Mouse (Mus musculus): ENCODE data around the gene Kcnq1.

Gene Kcnq1

DNA sequence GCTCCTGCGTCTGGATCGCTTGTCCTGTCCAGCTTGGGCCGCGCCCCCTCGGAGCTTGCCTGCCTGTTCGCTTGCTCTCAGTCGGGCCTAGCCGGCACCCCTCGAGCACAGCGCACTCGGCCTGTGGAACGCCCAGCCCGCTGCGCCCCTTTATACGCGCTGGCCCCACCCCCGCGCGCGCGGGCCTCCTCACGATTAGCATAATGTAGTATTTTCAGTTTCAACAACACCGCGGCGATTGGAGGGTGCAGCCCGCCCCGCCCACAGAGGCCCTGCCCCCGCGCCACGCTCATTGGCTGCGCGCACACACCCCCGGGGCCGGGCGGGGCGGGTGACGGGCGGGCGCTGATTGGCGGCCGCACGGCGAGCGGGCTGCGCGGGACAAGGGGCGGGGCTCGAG is 354.7 kb downstream of the Kcnq1 start, which contains the start of gene Cdkn1c:
Gene Cdkn1c (minus strand): TSS at position 177 of the 400 bp plus-strand sequence.
- peak; percentile 82 for DNase-seq (ENCODE audit: low read depth, low spot score)

DNA sequence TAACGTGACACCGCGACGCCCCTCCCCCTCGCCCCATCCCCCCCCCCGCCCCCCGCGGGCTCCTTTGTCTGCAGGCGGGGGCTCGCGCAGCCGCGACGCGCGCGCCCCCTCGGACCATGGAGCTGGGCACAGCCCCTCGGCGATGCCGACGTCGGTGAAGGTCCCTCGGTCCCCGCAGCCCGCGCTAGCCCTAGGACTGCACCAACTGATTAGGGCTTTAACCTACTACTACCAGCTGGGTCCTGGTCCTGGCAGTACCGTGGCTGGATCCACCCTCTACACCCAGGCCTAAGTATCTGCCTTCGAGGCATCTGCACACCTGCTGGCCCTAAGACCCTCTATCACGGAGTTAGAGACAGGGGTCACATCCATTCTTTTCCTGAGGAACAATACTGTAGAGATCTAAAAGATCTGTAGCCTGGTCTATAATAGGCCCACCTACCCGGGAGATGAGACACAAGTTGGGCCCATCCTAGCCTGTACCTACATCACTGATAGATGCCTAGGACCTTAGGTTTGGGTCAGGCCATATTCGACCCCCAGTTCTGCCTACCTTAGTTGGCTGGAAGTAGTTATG is 355.2 kb downstream of the Kcnq1 start:
- DNase-seq (ENCODE audit: low read depth, low spot score): no peak

DNA sequence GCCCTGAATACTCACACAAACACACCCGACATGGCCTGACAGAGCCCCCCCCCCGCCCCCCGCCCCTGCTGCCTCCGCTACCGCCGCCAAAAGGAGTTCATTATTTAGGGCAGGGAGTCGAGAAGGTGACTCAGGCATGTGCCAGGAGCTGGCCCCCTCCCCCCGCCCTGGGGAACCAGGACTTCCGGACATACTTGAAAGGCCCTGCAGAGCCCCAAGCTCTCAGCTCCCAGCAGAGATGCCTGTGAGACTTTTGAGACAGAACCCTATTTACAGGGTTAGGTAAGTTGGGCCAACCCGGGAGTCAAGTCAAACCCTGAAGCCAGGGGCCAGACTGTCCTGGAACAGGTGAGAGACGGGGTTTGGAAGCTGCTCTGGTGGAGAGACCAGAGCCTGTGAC is 355.8 kb downstream of the Kcnq1 start:
- no peak for DNase-seq (ENCODE audit: low read depth, low spot score)

DNA sequence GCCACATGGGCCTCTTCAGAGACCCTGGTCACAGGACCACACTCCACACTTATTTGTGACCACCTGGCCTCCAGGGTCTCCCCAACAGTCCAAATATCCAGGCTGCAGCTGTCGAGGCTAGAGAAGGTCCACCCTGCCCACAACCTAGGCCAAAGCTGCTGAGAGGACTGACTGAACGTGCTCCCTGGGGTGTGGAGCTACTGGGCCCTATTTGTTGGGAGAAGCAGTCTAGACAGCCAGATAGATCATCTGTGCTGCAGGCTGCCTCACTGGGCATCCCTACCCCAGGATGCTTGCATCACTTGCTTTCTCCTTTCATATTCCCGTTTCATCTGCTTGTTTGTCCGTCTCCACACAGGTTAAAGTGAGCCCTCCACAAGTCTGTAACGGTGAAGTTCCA is 356.4 kb downstream of the Kcnq1 start:
- no peak for DNase-seq (ENCODE audit: low read depth, low spot score)

DNA sequence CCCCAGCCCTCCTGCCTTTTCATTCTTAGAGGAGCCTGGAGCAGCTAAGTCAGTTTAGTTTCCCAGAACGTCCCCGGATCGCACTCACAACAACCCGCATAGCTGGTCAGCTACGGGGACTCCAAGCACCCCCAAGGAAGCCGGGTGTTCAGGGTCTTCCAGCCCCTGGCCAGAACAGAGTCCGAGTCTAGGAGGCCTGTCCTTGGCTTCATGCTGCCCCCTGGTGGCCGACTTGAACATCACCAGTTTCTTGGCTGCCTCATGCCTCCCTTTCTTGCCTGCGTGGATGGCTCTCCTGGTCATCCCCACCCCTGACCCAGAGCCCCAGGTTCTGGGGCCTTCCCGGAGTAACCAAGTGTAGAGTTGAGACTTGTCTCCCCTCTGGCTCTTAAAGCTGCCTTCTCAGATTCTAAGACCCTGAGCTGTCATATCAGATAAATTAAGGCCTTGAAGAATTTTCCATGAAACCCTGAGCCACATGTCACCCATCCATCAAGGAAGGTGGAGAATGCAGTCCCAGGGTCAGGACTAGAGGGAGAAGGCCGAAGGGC is 357.8 kb downstream of the Kcnq1 start:
- DNase-seq (ENCODE audit: low read depth, low spot score): no peak

DNA sequence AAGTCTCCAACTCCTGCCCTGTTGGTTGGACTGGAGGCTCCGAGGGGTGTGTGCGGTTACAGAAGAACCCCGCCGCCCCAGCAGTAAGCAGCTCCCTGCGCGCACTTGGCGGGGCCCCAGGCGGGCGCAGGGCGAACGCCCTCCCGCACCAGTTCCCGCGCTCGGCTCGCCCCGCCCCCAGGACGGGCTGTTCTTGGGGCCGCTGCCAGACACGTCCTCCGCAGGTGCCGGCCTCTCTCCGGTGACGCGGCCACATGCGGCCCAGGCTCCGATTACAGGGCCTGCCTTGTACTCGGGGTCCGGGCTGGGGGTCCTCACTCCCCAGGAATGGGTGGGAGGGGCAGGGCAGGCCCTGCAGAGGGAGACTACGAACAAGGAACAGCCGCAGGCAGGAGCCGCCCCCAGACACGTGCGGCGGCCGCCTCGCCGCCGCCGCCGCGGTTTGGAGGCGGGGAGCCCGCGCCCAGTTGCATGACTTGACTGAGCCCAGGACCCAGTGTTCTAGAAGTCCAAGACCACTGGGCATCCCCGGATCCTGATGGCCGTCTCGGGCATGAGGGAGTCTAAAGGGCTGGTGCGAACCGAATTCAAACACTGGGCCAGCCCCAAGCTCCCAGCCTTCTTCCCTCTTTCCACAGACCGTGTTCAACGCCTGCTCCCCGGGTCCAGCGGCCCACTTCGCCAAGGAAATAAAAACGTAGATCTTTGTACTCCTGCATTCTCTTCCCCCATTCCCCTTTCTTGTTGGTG is 358.8 kb downstream of the Kcnq1 start:
- DNase-seq (ENCODE audit: low read depth, low spot score): no peak

DNA sequence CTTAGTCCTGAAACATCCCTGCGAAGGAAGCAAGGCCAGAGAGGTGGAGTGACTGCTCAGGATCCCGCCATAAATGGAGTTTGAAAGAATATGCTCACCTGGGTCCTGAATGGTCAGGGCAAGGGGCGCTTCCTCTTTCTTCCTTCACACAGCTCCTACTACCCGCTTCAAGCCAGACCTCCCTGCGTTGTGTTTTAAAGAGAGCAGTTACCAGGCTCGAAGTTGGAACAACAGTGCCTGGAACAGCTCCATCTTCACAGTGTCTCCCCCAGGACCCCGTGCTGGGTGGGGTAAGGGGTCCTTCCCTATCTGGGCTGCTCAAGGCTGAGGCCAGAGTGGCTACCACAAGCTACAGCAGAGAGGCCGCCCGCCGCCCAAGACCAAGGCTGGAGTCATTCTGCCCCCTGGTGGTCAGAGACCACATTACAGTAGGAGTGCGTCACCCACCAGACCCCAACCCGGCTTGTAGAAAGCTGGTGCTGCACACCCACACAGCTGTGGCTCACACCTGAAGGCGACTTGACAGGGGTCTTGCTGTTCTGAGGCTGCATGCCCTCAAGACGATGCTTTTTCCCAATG is 360.0 kb downstream of the Kcnq1 start:
- DNase-seq (ENCODE audit: low read depth, low spot score): no peak

DNA sequence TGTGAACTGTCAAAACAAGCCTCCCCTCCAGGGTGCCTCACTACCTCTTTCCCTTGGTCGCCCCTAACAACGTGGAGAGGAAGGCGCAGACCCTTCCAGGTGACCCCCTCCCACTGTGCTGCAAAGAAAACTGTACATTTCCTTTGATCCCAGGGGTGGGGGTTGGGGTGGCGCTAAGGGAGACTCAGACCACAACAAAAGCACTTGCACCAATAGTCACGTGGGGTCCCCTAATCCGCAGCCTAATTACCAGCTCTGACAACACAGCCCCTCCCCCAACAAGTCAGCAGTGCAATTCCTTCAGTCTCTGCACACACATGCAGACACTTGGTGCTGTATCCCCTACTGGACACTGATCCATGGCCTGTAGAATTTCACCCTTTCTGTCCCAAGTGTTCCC is 361.6 kb downstream of the Kcnq1 start:
- no peak for DNase-seq (ENCODE audit: low read depth, low spot score)

DNA sequence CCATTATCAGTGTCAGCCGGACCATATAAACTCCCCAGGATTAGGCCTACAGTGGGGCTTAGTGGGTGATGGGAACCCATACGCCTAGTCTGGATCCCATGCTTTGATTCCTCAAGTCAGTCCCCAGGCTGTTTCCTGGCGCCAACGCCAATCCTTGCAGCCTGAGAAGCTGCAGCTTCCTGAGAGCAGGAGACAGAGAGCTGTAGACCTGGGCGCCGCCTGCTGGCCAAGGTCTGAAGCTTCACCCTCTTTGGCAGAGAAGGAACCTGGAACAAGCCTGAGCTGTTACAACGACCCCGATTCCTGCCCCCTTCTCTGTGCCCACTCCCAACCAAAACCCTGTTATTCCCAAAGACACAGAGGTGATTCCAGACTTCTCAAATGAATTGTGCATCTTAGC is 363.8 kb downstream of the Kcnq1 start:
- no peak for DNase-seq (ENCODE audit: low read depth, low spot score)

DNA sequence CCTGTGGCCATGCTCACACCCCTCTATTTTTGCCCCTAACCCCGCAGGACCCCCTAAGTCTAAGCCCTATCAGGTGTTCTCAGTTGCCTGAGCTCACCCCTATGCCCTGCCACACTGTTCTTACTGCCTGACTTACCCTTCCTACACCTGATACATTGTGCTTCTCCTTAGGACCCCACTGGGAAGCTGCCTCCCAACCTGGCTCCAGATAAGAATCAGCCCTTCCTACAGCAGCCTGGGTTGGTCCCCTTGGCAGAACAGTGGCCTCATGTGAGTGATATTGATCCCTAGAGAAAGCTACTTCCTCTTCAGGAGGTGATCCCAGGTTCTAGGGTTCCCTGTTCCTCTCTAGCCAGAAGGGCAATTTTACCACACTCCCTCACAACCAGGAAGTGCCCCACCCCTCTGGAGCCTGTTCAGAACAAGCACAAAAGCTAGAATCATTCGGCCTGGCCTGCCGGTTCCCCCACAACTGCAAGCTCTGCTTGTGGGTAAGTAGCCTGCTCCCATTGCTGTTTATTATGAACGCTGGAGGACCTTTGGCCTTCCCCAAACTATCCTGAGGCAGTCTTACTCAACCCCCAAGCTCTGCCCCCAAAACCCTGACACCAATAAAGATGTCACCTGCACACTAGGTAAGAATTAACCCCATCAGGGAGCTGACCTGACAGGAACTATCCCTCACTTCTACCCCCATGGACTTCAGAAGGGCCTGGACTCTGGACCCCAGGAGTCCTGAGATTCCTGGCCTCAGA is 367.4 kb downstream of the Kcnq1 start, which contains the start of gene Slc22a18:
Gene Slc22a18 (plus strand): TSS at position 390 of the 755 bp plus-strand sequence.
- no peak for DNase-seq (ENCODE audit: low read depth, low spot score)

DNA sequence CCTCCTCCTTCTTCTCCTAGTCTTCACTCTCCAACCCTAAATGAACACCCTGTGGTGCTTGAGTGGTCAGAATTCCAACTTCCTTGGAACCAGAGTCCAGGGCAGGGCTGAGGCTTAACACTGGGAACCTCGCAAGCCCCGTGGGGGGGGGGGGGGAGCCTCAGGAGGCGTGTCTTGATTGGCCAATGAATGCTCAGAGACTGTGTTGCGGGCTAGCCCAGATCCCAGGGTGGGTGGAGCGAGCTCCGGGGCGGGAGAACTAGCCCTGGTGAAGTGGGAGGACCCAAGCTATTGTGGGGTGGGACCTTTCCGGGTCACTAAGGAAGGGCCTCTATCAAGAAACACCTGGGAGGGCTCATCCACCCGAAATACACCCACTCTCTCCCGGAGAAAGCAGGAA is 368.6 kb downstream of the Kcnq1 start:
- DNase-seq (ENCODE audit: low read depth, low spot score): no peak

DNA sequence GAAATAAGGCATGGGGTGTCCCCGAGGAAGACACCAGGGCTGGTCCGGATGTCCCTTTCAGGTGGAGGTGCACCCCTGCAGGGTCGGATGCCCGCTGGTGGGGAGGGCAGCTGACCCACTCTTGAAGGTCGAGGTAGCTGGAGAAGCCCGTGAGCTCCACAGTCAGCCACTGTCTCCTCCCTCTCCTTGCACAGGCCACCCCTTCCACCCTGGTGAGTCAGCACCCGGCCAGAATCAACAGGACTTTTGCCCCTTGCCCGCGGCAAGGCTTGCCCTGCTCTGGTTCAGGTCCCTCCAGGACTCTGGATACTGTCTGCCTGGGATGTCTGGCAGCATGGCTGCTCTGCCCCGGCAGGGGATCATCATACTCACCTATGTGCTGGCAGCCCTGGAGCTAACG is 369.7 kb downstream of the Kcnq1 start:
- no peak for DNase-seq (ENCODE audit: low read depth, low spot score)

All from brain, embryonic 18.5 days (tissue).